Mouse (Mus musculus): ENCODE measurements at regions not wholly inside any gene's neighbourhood (a gene's known extent, or its start where the extent isn't known, plus 50 kb on each side); places are given as distances from the start of the nearest gene placed in this dataset.

- no peak for DNase-seq (ENCODE audit: extremely low read depth)
- H3K27me3 ChIP-seq (replicated peaks): no peaks in the 10 kb centered on the region
- TF ChIP-seq JUN (IDR thresholded peaks at IDR 0.05; ENCODE audit: insufficient read depth, low read depth, low read length): no peak
- peaks cover 0 to 3% of the 10 kb centered on the region in 2 experiments; a peak in 1 of 4 replicates for H3K4me1 ChIP-seq (ENCODE audit: control insufficient read depth in 1 of 2, insufficient read depth in 2 of 2)
- in situ Hi-C loops (cut with MboI; ENCODE audit: low pct_ligation_motif_present, low pct_unique_long_range_greater_than_20kb, low sequenced_read_pairs): loop anchor here (25.0 kb wide), 1 partner anchor 225 kb away; the partner anchor contains the start of gene Qk
- H3K4me2 ChIP-seq (ENCODE audit: insufficient read depth, low read depth, poor library complexity, severe bottlenecking): no peak overlapping the region
- no peak overlapping the region for H3K27ac ChIP-seq (ENCODE audit: insufficient read depth, low read depth)
- dilution Hi-C loops (cut with MboI; ENCODE audit: extremely low pct_ligation_motif_present, extremely low pct_unique_long_range_greater_than_20kb, low sequenced_read_pairs): no loop called here
- H3K79me2 ChIP-seq (replicated peaks; ENCODE audit: control insufficient read depth, extremely low read depth, insufficient read depth, poor library complexity, severe bottlenecking): no peaks in the 10 kb centered on the region
- H3K4me3 ChIP-seq (replicated peaks in 1 of 3; ENCODE audit: low read depth in 2 of 3, low read length in 2 of 3, poor library complexity in 1 of 3): no peak overlapping the region
- no peak overlapping the region for H3K9ac ChIP-seq (ENCODE audit: insufficient read depth, low read depth)
- H3K36me3 ChIP-seq (replicated peaks in 1 of 2; ENCODE audit: control insufficient read depth in 1 of 2, insufficient read depth in 1 of 2, low read length in 1 of 2): no peaks in the 10 kb centered on the region
- H3K9me3 ChIP-seq (replicated peaks; ENCODE audit: low read length): peaks cover 7% of the 10 kb centered on the region
Observed at GRCm38 (mm10) chr17:10087192-10087886, 232.3 kb downstream of the Qk start.

- H3K27me3 ChIP-seq (replicated peaks): no peaks in the 10 kb centered on the region
- in situ Hi-C loops (cut with MboI; ENCODE audit: low pct_ligation_motif_present, low pct_unique_long_range_greater_than_20kb, low sequenced_read_pairs): loop anchor here (25.0 kb wide), 1 partner anchor 226 kb away; the partner anchor contains the start of gene Qk
- dilution Hi-C loops (cut with MboI; ENCODE audit: extremely low pct_ligation_motif_present, extremely low pct_unique_long_range_greater_than_20kb, low sequenced_read_pairs): no loop called here
- peaks cover 3% of the 10 kb centered on the region for H3K9me3 ChIP-seq (replicated peaks; ENCODE audit: low read length)
- no peak overlapping the region for H3K4me3 ChIP-seq (replicated peaks in 1 of 3; ENCODE audit: low read depth in 2 of 3, low read length in 2 of 3, poor library complexity in 1 of 3)
- H3K4me1 ChIP-seq (ENCODE audit: control insufficient read depth in 1 of 2, insufficient read depth in 2 of 2): peaks cover 0 to 7% of the 10 kb centered on the region in 2 experiments; a peak in 1 of 4 replicates
- H3K27ac ChIP-seq (ENCODE audit: insufficient read depth, low read depth): no peak overlapping the region
- no peak overlapping the region for H3K9ac ChIP-seq (ENCODE audit: insufficient read depth, low read depth)
- no peaks in the 10 kb centered on the region for H3K79me2 ChIP-seq (replicated peaks; ENCODE audit: control insufficient read depth, extremely low read depth, insufficient read depth, poor library complexity, severe bottlenecking)
- DNase-seq (ENCODE audit: extremely low read depth): no peak
- TF ChIP-seq ZKSCAN1 (IDR thresholded peaks at IDR 0.05; ENCODE audit: borderline replicate concordance, low read depth, low read length) (no peak), UBTF (IDR thresholded peaks at IDR 0.05; ENCODE audit: low read depth, low read length) (no peak), MAFK (IDR thresholded peaks at IDR 0.05; ENCODE audit: insufficient replicate concordance, low read length) (no peak), MAZ (IDR thresholded peaks at IDR 0.05; ENCODE audit: low read depth, low read length) (no peak), GABPA (IDR thresholded peaks at IDR 0.05; ENCODE audit: insufficient replicate concordance, low read depth, low read length) (no peak), TBP (conservative IDR thresholded peaks at IDR 0.05; ENCODE audit: low read depth, low read length) (no peak), E2F4 (IDR thresholded peaks at IDR 0.05; ENCODE audit: insufficient replicate concordance, low read depth, low read length) (no peak), MAX (IDR thresholded peaks at IDR 0.05; ENCODE audit: low read length) (no peak), JUN (IDR thresholded peaks at IDR 0.05; ENCODE audit: insufficient read depth, low read depth, low read length) (no peak), POLR2AphosphoS2 (IDR thresholded peaks at IDR 0.05; ENCODE audit: low read depth, low read length) (no peak), SMC3 (IDR thresholded peaks at IDR 0.05; ENCODE audit: low read depth, low read length) (no peak), PAX5 (IDR thresholded peaks at IDR 0.05; ENCODE audit: low read length) (no peak), MYC (IDR thresholded peaks at IDR 0.05; ENCODE audit: low read depth, low read length) (no peak), USF2 (conservative IDR thresholded peaks at IDR 0.05; ENCODE audit: low read depth, low read length) (no peak), MXI1 (IDR thresholded peaks at IDR 0.05; ENCODE audit: low read depth, low read length) (no peak), RCOR1 (conservative IDR thresholded peaks at IDR 0.05; ENCODE audit: low read depth, low read length) (no peak), ZMIZ1 (IDR thresholded peaks at IDR 0.05; ENCODE audit: low read depth, low read length) (no peak), JUND (conservative IDR thresholded peaks at IDR 0.05; ENCODE audit: low read depth, low read length) (no peak), CTCF (conservative IDR thresholded peaks at IDR 0.05 in 1 of 2, IDR thresholded peaks at IDR 0.05 in 1 of 2; ENCODE audit: low read depth in 2 of 2, low read length in 2 of 2) (no peak)
- H3K36me3 ChIP-seq (replicated peaks in 1 of 2; ENCODE audit: control insufficient read depth in 1 of 2, insufficient read depth in 1 of 2, low read length in 1 of 2): no peaks in the 10 kb centered on the region
- H3K4me2 ChIP-seq (ENCODE audit: insufficient read depth, low read depth, poor library complexity, severe bottlenecking): no peak overlapping the region
Observed at GRCm38 (mm10) chr17:10086558-10086957, 233.1 kb downstream of the Qk start.
